Mouse (Mus musculus): ENCODE measurements around the gene Tex52. TPM values are rescaled to one million over a fixed set of nuclear protein-coding genes. Genes with fewer than 3 reads are reported as not detected.

The Tex52 gene
- 0.10 TPM in 1 of 2 replicates, not detected in the other for polyA plus RNA-seq (2012; rRNA removed)

DNA sequence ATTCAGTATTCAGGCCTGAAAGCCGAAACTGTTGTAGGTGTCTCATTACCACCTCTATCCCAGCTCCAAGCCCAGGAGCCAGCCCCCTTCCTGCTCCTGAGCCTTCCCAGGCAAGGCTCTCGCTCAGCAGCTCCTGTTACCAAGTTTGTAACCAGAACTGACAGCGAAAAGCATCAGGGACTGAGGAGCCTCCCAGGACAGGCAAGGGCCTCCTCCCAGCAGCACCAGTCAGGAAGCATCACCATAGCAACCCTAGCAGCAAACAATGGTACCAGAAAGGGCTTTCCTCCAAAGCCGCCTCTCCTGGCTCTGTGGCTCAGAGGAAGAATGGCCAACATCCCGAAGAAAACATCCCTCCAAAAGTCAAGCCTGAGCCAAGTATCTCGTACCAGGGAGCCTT lies at the start of gene Tex52, which contains the start of gene Gm44596:
Gene Tex52, plus strand, starts transcription at position 265 of the 400 bp plus-strand sequence.
Gene Gm44596, plus strand, starts transcription at position 312 of the 400 bp plus-strand sequence.
- no peak for DNase-seq (ENCODE audit: low spot score)

DNA sequence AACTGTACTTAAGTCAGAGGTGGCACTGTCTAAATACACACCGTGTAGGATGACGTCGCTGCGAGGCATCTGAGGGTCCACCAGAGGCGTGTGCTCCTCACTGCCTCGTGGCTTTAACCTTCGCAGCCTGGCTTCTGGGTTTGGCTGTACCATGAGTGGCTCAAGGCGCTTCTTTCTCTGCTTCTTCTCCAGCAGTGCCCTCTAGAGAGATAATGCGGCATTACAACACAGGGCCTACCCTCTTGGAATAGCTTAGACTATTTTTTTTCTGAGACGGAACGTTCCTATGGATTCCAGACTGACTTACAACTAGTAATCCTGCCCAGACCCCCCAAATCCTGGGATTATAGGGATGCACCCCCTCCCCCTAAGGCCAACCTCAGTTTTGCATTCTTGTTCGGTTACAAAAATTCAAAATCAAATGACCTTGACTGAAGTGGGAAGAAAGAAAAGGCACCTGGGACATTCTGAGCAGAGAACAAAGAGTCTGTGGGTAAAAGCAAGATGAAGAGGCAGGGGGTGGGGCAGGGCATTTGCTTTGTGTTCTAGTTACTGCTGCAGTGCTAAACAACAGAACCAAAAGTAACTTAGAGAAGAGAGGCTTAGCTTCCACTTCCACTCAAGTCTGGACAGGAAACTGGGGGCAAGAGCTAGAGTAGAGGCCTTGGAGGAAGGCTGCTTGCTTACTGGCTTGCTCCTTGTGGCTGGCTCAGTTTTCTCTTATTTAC lies 40.7 kb upstream of the Tex52 start:
- no peak for DNase-seq (ENCODE audit: low spot score)

DNA sequence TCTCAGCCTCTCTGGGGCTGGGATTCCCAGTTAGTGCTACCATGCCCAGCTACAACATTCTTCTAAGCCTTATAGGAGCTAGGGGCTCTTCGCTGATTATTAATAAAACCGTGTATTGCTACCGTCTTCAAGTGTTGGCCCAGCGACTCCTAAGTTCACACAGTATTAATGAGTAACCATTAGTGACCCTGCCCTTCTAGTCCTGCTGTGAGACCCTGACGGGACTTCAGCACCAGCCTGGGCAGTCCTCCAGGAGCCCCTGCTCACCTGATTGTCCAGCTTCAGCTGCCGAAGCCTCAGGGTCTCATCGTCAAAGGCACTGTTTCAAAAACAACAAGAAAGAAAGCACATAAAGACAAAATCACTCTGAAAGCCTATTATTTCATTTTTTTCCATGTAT lies 37.8 kb upstream of the Tex52 start:
- DNase-seq (ENCODE audit: low spot score), result no peak

DNA sequence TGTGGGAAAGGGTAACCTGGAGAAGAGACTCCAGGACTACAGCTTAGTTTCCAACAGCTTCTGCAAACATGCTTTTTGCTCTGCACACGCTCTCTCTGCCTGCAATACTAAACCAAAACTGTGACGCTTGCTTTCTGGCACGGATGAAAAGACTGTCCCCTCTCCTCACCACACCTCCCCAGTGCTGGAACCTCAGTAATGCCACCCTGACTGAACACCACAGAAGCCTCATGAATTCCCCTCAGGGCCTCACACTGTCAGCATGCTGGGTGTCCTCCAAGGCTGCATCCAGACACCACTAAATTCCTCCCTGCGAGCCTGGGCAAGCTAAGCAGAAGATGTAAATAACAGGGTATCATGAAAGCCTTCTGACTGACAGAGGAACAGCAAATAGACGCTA lies 36.4 kb upstream of the Tex52 start:
- no peak for DNase-seq (ENCODE audit: low spot score)

DNA sequence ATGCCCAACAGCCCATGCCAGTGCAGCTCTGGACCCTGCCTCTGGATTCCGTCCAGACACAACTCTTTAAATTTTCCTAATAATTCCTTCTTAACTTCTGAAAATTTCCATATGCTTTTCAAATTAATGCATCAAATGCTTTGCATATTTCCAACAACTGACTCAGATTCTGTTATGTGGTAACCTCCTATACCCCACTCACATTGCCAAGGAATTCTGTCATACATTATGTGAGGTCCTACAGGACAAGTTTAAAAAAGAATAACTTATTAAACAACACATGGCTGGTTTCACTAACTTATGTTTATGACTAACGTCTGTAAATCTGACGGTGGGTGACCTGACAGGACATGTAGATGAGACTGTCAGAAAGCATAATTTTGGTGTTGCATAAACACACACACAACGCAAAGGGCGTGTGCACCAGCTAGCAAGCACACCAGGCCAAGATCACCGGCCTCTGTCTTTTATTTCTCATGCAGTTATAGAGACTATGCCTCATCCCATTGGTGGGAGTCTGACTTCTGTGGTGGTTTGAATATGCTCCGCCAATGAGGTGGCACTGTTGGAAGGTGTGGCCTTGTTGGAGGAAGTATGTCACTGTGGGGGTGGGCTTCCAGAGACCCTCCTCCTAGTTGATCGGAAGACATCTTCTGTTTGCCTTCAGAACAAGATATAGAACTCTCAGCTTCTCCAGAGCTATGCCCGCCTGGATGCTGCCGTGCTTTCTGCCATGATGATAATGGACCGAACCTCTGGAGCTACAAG lies 33.1 kb upstream of the Tex52 start:
- DNase-seq (ENCODE audit: low spot score), result no peak

DNA sequence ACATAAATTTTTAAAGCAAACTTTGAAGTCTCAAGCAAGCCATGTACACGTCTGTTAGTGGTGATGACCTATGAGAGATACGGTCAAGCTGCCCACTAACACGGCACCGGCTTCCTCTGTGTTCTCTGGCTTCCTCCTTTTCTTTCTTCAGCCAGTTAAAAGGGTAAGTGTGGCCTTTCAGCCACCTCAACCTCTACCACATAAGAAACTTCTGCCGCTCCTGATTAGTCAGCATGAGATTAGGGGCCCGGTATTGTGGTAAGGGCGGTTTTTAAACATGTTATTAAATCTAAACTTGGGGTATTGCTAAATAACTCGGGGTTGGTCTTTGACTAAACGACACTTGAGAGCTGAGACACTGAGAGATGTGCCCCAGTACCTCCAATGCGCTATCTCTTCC lies 29.6 kb upstream of the Tex52 start:
- DNase-seq (ENCODE audit: low spot score), result no peak

DNA sequence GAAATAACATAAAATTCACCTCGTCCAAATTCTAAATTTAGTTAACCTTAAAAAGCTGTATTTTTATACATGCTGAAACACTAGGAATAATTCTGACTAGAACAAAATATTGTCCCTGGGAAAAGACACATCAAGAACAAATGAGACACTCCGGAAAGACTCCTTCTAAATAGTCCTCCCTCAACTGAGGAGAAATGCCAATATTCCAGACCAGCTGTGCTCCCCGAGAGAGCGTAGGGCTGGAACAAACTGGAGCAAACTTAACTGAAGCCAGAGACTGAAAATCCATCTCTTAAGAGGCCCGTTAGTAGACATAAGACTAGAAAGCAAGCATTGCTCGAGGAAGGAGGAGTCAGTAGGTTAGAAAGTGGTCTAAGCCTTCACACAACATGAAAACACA lies 28.5 kb upstream of the Tex52 start:
- DNase-seq (ENCODE audit: low spot score), result no peak

DNA sequence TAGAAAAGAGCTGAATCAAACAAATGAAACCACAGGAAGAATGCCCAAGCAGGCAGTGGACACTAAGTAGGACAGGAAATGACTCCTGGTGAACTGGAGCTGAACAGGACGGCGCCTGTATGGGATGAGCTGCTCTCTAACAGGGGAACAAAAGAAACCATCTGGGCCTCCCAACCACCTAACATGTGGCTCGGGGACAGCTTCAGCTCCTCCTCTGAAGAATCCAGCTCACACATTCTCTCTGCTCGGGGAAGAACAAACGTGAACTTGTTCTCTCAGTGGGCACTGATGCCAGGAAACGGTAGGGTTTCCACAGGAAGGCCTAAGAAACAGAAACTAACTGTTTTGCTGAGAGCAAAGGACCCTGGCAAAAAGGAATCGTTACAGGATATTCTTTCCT lies 25.5 kb upstream of the Tex52 start:
- DNase-seq (ENCODE audit: low spot score), result no peak

DNA sequence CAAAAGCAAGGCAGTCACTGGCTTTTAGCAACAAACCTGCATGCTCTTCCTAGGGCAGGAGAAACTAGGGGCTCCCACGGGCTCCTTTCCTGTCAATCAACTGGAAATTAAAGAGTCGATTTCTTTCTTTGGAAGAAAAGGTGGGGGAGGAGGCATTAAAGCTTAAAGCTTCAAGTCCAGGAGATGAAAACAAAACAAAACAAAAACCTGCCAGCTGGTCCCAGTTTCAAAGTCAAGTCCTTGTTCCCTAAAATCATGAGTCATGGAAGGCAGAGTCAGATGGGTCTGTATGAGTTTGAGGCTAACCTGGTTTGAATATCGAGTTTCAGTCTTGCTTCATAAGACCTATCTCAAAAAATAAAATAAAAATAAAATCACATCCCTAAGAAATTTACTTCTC lies 21.1 kb upstream of the Tex52 start:
- no peak for DNase-seq (ENCODE audit: low spot score)

DNA sequence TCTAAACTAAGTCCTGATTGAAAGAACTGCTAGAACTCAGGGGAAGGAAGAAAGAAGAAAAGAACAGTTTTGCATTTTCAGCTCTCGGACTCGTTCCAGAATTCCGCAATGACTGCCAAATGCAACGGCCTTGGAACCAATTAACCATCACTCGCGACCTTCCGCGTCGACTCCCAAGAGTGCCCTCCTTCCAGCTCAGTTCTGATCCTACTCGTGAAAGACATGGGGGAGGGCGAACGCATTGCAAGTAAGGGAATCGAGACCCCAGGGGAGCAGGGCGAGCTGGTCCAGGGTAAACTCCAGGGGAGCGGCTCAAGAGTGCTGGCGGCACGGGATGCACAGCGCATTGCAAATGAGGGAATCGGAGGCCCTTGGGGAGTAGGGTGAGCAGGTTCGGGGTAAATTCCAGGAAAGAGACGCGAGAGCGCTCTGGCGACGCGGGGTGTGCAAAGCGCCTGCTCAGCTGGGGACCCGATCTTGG lies 20.0 kb upstream of the Tex52 start:
- no peak for DNase-seq (ENCODE audit: low spot score)

DNA sequence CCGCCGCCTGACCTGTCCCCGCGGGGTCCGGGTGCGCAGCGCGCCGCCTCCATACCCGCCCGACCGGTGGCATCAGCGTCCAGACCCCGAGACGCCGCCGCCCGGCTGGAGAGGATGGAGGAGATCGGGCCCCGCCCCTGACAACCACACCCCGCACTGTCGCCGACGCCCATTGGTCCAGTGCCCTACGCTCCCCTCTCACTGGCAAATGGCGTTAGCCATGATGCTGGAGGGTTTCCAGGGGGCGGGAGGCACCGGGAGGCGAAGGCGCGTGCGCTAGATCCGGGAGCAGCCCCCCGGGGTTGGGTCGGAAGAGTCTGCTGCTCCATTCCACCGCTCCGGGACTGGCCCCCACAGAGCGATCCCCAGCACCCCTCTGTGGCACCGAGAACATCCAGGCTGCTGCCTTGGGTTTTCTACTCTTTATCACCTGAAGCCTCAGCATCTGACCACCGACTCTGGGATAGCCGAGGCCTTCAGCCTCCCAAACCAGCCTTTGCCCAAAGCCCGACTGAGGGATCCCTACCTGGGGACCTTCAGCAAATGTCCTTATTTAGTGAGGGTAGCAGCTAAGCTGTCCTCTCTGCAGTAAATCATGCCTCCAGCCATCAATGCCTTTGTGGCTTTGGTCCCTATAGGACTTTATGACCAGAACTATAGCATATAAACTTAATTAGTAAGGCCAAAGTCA lies 19.4 kb upstream of the Tex52 start, which contains the start of gene Tulp3:
Gene Tulp3, minus strand, starts transcription at position 126 of the 691 bp plus-strand sequence.
- peak; percentile 87 for DNase-seq (ENCODE audit: low spot score)

DNA sequence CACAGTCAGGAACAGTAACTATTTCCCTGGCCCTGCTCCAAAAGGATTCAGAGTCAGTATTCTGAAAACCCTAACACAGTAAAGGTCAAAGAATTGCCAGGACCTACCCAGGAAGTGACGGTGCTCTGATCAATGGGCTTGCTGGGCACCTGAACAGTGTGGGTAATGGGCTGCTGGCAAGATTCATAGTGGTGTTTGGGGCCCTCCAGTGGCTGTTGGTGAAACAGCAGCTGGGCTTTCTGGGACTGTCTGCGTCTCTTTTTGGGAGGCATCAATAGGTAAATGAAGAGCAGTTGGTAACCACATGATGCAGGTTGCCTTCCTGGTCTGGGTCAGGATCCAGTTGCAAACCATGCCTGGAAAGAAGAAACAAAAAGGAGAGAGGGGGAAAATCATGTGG lies 16.3 kb upstream of the Tex52 start:
- no peak for DNase-seq (ENCODE audit: low spot score)

DNA sequence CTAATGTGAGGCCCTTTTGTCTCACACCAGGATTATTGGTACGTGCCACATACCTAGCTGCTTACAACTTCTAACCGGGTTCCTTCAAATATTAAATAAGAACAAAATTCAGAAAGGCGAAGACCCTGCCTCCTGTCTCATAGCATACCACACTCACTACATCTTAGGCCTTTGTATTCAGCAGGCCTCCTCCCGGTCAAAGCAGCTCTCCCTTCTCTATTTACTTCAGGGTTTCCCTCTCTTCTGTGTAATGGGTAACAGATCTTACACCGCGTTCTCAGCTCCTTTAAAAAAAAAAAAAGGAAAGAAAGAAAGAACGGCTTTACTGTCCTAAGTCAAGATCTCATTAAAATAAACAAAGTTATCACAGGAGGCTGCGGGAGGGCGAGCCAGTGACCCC lies 13.4 kb upstream of the Tex52 start:
- DNase-seq (ENCODE audit: low spot score), result no peak

DNA sequence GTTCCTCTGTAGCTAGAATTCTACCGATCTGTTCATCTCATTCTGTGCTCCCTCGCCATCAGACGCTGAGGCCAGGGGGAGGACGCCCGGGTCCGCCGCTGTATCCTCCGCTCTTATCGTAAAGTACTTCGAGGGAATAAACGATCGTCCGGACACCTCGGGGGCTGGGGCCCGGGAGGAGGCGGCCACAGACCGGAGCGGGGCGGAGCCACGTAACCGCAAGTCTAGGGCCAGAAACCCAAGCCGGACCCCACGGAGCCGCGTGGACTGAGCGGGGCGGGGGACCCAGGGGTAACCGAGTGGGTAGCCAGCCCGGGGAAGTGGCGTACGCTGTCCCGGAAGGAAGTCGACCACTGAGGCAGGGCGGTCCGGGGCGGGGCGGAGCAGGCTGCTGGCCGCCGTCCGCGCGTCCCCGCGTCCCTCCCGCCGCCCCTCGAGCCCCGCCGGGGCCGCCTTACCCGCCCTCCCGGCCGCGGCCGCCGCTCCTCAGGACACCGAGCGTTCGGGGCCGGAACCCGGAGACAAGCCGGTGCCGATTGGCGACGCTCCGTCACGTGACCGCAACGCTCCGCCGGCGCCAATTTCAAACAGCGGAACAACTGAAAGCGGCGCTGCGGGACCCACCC lies 12.8 kb upstream of the Tex52 start, which contains the start of the genes Rhno1 and Foxm1:
Gene Rhno1, minus strand, starts transcription at position 531 of the 626 bp plus-strand sequence.
Gene Foxm1, plus strand, starts transcription at position 587 of the 626 bp plus-strand sequence.
- DNase-seq (ENCODE audit: low spot score), result peak; percentile 80

DNA sequence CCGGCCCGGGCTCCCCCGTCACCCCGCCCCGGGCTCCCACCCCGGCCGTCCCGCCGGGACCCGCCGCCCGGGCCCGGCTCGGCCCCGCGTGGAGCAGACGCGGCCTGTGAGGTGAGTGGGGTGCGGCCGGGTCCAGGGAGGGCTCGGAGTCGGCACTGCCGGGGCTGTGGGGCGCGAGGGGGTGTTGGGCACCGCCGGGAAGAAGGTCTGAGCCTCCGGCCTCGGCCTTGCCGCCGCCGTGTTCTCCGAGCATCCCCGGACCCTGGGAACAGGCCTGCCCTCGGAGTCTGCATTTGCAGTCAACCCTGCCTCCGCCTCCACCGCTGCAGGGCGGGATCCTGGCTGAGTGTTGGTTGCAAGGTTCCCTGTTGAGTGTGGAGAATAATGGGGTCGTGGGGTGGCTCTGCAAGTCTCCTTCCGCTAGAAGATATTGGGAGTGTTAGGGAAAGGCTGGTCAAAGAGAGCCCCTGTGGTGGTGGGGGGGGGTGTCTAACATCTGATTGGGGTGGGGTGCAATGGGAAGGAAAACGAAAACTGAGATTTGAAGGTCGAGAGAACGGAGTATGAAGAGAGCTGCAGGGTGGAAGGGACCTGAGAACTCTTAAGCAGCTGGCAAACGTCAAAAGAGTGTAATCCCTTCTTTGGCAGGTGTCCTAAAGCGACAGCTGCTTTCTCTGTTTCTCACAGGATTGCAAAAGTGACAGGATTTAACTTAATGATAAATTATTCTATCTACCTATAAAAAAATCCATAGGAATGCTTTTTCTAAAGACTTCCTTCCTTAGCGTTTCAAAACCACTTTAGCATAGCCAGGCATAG lies 12.0 kb upstream of the Tex52 start:
- no peak for DNase-seq (ENCODE audit: low spot score)

DNA sequence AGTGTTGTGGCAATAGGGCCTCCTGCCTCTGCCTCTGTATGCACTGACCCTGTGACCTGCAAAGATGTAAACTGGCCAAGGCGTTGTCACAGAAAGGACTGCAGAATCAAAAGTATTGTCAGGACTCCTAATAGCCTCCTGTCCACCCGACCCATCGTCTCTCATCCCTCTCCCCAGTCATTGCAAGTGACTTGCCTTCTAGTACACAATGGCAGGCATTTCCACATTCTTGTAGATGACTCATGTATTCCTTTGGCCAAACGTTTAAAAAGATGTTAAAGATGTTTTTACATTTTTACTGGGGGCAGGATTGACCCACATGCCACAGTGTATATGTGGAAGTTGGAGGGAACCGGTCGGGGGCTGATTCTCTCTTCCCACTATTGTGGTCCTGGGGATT lies 10.5 kb upstream of the Tex52 start:
- DNase-seq (ENCODE audit: low spot score), result no peak

DNA sequence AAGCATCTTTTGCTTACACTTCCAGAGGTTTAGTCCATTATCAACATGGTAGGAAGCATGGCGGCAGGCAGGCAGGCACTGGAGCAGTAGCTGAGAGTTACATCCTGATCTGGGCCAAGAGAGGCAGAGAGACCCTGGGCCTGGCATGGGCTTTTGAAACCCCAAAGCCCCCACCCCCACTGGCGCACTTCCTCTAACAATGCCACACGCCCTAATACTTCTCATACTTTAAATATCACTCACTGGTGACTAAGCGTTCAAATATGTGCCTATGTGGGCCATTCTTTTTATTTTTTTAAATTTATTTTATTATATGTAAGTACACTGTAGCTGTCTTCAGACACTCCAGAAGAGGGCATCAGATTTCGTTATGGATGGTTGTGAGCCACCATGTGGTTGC lies 8.8 kb upstream of the Tex52 start:
- DNase-seq (ENCODE audit: low spot score), result no peak

DNA sequence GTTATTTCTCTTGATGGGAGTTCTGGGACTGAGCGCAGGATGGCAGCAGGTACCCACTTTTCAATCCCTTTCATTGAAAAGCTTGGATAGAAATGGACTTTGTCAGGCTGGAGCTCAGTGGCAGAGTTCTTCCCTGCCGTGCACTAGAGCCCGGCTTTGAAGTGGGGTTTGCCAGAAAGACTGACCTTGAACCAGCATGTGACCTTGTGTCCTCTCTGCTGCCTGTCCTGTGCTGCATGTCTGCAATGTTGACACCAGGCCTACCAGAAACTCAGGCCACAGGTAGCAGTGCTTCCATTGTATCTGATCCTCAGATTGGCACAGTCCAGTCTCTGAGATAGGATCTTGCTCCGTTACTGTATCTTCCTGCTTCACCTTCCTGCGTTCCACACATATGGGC lies 5.2 kb upstream of the Tex52 start:
- DNase-seq (ENCODE audit: low spot score), result no peak

DNA sequence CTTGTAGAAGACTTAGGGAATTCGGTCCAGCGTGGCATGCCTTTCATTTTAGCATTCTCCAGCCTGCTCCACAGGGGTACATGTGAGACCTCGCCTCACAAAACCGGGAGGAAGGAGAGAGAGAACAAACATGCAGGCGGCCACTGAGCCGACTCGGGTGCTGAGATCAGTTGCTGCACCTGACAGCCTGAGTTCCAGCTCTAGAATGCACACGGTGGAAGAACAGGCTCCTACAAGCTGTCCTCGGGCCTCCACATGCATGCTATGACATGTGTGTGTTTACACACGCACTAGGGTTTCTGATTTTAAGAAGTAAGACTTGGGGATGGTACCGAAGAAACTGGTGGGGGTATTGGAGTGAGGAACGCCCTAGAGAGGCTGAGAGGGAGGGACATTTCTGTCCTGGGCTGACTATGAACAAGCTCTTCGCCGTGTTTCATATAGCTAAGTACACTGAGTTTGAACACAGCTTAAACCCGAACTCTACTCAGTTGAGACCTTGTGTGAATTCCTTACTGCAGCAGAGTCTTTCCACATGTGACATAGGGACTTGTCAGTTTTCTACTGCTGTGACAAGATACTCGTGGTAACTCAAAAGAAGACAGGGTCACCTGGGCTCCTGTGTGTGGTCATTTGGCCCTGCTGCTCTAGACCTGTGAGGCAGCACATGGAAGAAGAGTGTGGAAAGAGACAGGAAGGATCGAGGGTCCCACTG lies 1.3 kb downstream of the Tex52 start:
- DNase-seq (ENCODE audit: low spot score), result no peak

DNA sequence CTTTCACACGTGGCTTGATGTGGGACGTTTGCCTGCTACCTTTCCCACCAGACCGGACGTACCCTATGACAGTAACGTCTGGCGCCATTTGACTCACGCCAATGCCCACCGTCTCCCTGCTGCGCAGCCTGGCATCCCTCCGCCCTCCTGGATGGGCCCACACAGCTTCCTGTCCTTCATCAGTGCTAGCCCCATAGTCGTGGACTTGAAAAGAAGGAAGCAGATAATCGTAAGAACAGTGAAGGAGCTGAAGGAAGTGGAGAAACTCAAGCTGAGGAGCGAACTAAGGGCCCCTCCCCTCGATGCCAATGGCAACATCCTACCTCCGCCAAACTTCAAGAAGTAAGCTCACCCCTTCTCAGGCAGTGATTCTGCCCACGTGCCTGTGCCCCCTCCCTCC lies 4.4 kb downstream of the Tex52 start:
- no peak for DNase-seq (ENCODE audit: low spot score)

Data from urinary bladder, adult 2 months (tissue).